Mouse (Mus musculus) mammary gland, adult 2 months (tissue): ENCODE results near the gene Rexo1. TPM values are rescaled to one million over a fixed set of nuclear protein-coding genes. Genes with fewer than 3 reads are reported as not detected.

ENCODE experiments used
- polyA plus RNA-seq: library from polyadenylated mRNA; depleted of rRNA; stranded (reverse); fragments of >200 nt; gene quantifications from 2 replicates; pipeline ENCODE4 v1.2.3, GENCODE M21; 2012; ENCODE audit warnings: low replicate concordance; rRNA removed

Rexo1 gene
- polyA plus RNA-seq = 51.6 and 93.8 TPM in 2 replicates

GRCm38 (mm10) chr10:80561116-80561944 lies at the start of gene Rexo1:
Rexo1 (minus strand) TSS chr10:80561560.

GRCm38 (mm10) chr10:80605721-80606120 lies 44.4 kb upstream of the Rexo1 start, which contains the start of gene Gm49322:
Gm49322 (plus strand) TSS chr10:80606021.

GRCm38 (mm10) chr10:80602698-80603325 lies 41.5 kb upstream of the Rexo1 start, which contains the start of the genes Scamp4 and Adat3:
Scamp4 (plus strand) TSS chr10:80602872.
Adat3 (plus strand) TSS chr10:80602880.

GRCm38 (mm10) chr10:80589879-80590854 lies 28.8 kb upstream of the Rexo1 start, which contains the start of gene Abhd17a:
Abhd17a (minus strand) TSS chr10:80590341.

GRCm38 (mm10) chr10:80577195-80578130 lies 16.1 kb upstream of the Rexo1 start, which contains the start of gene Klf16:
Klf16 (minus strand) TSS chr10:80577321.

GRCm38 (mm10) chr10:80538710-80539394 lies 22.5 kb downstream of the Rexo1 start, which contains the start of gene Atp8b3:
Atp8b3 (minus strand) TSS chr10:80539124.

GRCm38 (mm10) chr10:80494732-80495131 lies 66.6 kb downstream of the Rexo1 start, which contains the start of gene Onecut3:
Onecut3 (plus strand) TSS chr10:80494835.

Other genes with a start within 250 kb of the Rexo1 start
- gene 2310011J03Rik, start 241.0 kb downstream of the Rexo1 start, polyA plus RNA-seq = 57.6 and 67.1 TPM in 2 replicates
- 18.9 and 31.0 TPM in 2 replicates for gene Pcsk4, start 232.1 kb downstream of the Rexo1 start, polyA plus RNA-seq
- gene Reep6, start 231.6 kb downstream of the Rexo1 start, polyA plus RNA-seq = 17.8 and 36.0 TPM in 2 replicates
- gene Adamtsl5, start 213.1 kb downstream of the Rexo1 start, polyA plus RNA-seq = 47.3 and 58.2 TPM in 2 replicates
- 2.2 and 3.0 TPM in 2 replicates for gene Plk5, start 205.1 kb downstream of the Rexo1 start, polyA plus RNA-seq
- gene Mex3d, start 173.9 kb downstream of the Rexo1 start, polyA plus RNA-seq = 13.8 and 47.5 TPM in 2 replicates
- 134 and 161 TPM in 2 replicates for gene Mbd3, start 162.0 kb downstream of the Rexo1 start, polyA plus RNA-seq
- 1,950 and 2,616 TPM in 2 replicates for gene Uqcr11, start 154.7 kb downstream of the Rexo1 start, polyA plus RNA-seq
- 78.7 and 199 TPM in 2 replicates for gene Tcf3, start 127.9 kb downstream of the Rexo1 start, polyA plus RNA-seq
- gene Onecut3, start 66.7 kb downstream of the Rexo1 start, polyA plus RNA-seq = not detected in 2 replicates
- 0.05 and 0.06 TPM in 2 replicates for gene Atp8b3, start 22.4 kb downstream of the Rexo1 start, polyA plus RNA-seq
- gene Klf16, start 15.8 kb upstream of the Rexo1 start, polyA plus RNA-seq = 17.2 and 59.7 TPM in 2 replicates
- 205 and 464 TPM in 2 replicates for gene Abhd17a, start 28.8 kb upstream of the Rexo1 start, polyA plus RNA-seq
- 135 and 145 TPM in 2 replicates for gene Scamp4, start 41.3 kb upstream of the Rexo1 start, polyA plus RNA-seq
- 11.8 and 32.4 TPM in 2 replicates for gene Adat3, start 41.3 kb upstream of the Rexo1 start, polyA plus RNA-seq
- 2.7 and 3.6 TPM in 2 replicates for gene Gm49322, start 44.5 kb upstream of the Rexo1 start, polyA plus RNA-seq
- gene Csnk1g2, start 61.3 kb upstream of the Rexo1 start, polyA plus RNA-seq = 181 and 382 TPM in 2 replicates
- 87.3 and 118 TPM in 2 replicates for gene Btbd2, start 95.5 kb upstream of the Rexo1 start, polyA plus RNA-seq
- gene Mknk2, start 116.6 kb upstream of the Rexo1 start, polyA plus RNA-seq = 740 and 1,180 TPM in 2 replicates
- 80.9 and 125 TPM in 2 replicates for gene Mob3a, start 140.4 kb upstream of the Rexo1 start, polyA plus RNA-seq
- gene Izumo4, start 140.6 kb upstream of the Rexo1 start, polyA plus RNA-seq = 46.0 and 58.0 TPM in 2 replicates
- 127 and 144 TPM in 2 replicates for gene Ap3d1, start 180.7 kb upstream of the Rexo1 start, polyA plus RNA-seq
- 18.6 and 59.0 TPM in 2 replicates for gene Dot1l, start 193.6 kb upstream of the Rexo1 start, polyA plus RNA-seq
- gene Sf3a2, start 236.6 kb upstream of the Rexo1 start, polyA plus RNA-seq = 28.5 and 70.7 TPM in 2 replicates
- gene Plekhj1, start 237.1 kb upstream of the Rexo1 start, polyA plus RNA-seq = 48.7 and 79.2 TPM in 2 replicates
- gene Amh, start 243.7 kb upstream of the Rexo1 start, polyA plus RNA-seq = 0.47 and 3.1 TPM in 2 replicates